Mouse (Mus musculus): ENCODE results near the gene Ppfibp2. TPM values are rescaled to one million over a fixed set of nuclear protein-coding genes. Genes with fewer than 3 reads are reported as not detected.

The Ppfibp2 gene
- polyA plus RNA-seq, 1 experiment from 2014 or later = 4.6 TPM

GRCm38 (mm10) chr7:107683162-107683561 lies 88.2 kb downstream of the Ppfibp2 start:
- no peaks in the 10 kb centered on the region for H3K4me1 ChIP-seq (ENCODE audit: control insufficient read depth, low read depth, low read length)
- ATAC-seq (ENCODE audit: low read depth) = no peak
- no peaks in the 10 kb centered on the region for H3K27me3 ChIP-seq (ENCODE audit: control insufficient read depth, insufficient read depth, low read depth, low read length)
- H3K9ac ChIP-seq (ENCODE audit: low read depth, low read length) = no peak overlapping the region
- H3K36me3 ChIP-seq (ENCODE audit: control insufficient read depth, insufficient read depth) = no peaks in the 10 kb centered on the region
- no peak overlapping the region for H3K27ac ChIP-seq (ENCODE audit: low read length)
- no peak overlapping the region for H3K4me2 ChIP-seq (ENCODE audit: low read depth, low read length)
- 50% methylated on average over 4 of the region's 4 CpGs for WGBS (ENCODE audit: insufficient replicate concordance)
- no peak overlapping the region for H3K4me3 ChIP-seq (ENCODE audit: low read depth, low read length)
- H3K9me3 ChIP-seq (replicated peaks; ENCODE audit: control insufficient read depth, low read length) = no peaks in the 10 kb centered on the region

DNA sequence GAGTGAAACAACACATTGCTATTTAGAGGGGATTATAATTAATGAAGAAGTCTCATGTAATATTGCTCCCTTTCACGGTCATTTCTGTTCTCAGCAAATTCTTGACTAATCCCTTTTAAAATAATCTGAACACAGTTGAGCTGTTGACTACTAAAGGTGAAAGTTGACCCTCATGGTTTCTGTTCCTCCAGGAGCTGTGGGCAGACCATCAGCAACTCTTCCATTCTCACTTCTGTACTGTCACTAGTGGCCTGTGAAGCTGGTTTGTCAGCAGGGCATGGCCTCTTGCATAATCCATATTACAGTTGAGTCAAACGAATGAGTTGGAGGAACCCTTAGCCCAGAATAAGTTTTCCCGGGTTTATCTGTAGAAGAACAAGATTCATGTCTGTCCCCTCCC lies 88.6 kb downstream of the Ppfibp2 start:
- no peak overlapping the region for H3K9ac ChIP-seq (ENCODE audit: low read depth, low read length)

GRCm38 (mm10) chr7:107685238-107685954 lies 90.4 kb downstream of the Ppfibp2 start:
- Histone ChIP-seq H3K9ac (ENCODE audit: low read depth, low read length) (no peak overlapping the region), H3K9me3 (replicated peaks; ENCODE audit: control insufficient read depth, low read length) (no peaks in the 10 kb centered on the region), H3K27ac (ENCODE audit: low read length) (no peak overlapping the region), H3K4me3 (ENCODE audit: low read depth, low read length) (no peak overlapping the region), H3K4me2 (ENCODE audit: low read depth, low read length) (no peak overlapping the region), H3K27me3 (ENCODE audit: control insufficient read depth, insufficient read depth, low read depth, low read length) (no peaks in the 10 kb centered on the region), H3K36me3 (ENCODE audit: control insufficient read depth, insufficient read depth) (no peaks in the 10 kb centered on the region), H3K4me1 (ENCODE audit: control insufficient read depth, low read depth, low read length) (no peaks in the 10 kb centered on the region)
- ATAC-seq (ENCODE audit: low read depth) = no peak
- WGBS (ENCODE audit: insufficient replicate concordance) = 55% methylated on average over 8 of the region's 8 CpGs

More for the DNA sequence above, 88.6 kb downstream of the Ppfibp2 start:
- no peak overlapping the region for H3K4me3 ChIP-seq (ENCODE audit: low read depth, low read length)
- peak; percentile 21; the same call in 1 of the 2 replicates for ATAC-seq (ENCODE audit: low read depth)
- H3K27ac ChIP-seq (ENCODE audit: low read length) = no peak overlapping the region
- H3K36me3 ChIP-seq (ENCODE audit: control insufficient read depth, insufficient read depth) = no peaks in the 10 kb centered on the region
- no peak overlapping the region for H3K4me2 ChIP-seq (ENCODE audit: low read depth, low read length)
- WGBS (ENCODE audit: insufficient replicate concordance) = 46% methylated on average over 3 of the region's 3 CpGs
- H3K9me3 ChIP-seq (replicated peaks; ENCODE audit: control insufficient read depth, low read length) = no peaks in the 10 kb centered on the region
- no peaks in the 10 kb centered on the region for H3K27me3 ChIP-seq (ENCODE audit: control insufficient read depth, insufficient read depth, low read depth, low read length)
- no peaks in the 10 kb centered on the region for H3K4me1 ChIP-seq (ENCODE audit: control insufficient read depth, low read depth, low read length)

- H3K9me3 ChIP-seq (replicated peaks; ENCODE audit: control insufficient read depth, low read length) = no peaks in the 10 kb centered on the region
- no peaks in the 10 kb centered on the region for H3K4me1 ChIP-seq (ENCODE audit: control insufficient read depth, low read depth, low read length)
- no peak overlapping the region for H3K4me3 ChIP-seq (ENCODE audit: low read depth, low read length)
- H3K36me3 ChIP-seq (ENCODE audit: control insufficient read depth, insufficient read depth) = no peaks in the 10 kb centered on the region
- no peak overlapping the region for H3K27ac ChIP-seq (ENCODE audit: low read length)
- H3K4me2 ChIP-seq (ENCODE audit: low read depth, low read length) = no peak overlapping the region
- no peaks in the 10 kb centered on the region for H3K27me3 ChIP-seq (ENCODE audit: control insufficient read depth, insufficient read depth, low read depth, low read length)
- no peak overlapping the region for H3K9ac ChIP-seq (ENCODE audit: low read depth, low read length)
- 65% methylated on average over 7 of the region's 7 CpGs for WGBS (ENCODE audit: insufficient replicate concordance)
- no peak for ATAC-seq (ENCODE audit: low read depth)
These were observed 90.9 kb downstream of the Ppfibp2 start for GRCm38 (mm10) chr7:107685955-107686285.

DNA sequence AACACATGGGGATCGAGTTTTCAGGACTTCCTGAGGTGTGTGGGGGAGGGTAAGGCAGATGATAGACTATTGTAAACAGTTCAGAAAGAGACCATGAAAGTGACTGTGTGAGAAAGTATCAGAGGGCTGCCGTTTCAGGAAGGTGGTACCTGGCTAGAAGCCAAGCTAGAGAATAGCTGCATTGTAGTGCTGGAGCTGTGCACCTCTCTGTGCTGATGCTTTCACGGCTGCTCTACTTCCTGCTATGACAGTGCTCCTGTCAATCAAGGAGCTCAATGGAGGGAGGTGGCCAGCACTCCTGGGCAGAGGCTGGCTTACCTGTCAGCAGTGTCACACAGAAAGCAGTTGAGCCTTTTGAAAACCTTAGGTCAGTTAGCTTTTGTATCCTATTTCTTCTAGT lies 92.4 kb downstream of the Ppfibp2 start:
- Histone ChIP-seq H3K9ac (ENCODE audit: low read depth, low read length) (no peak overlapping the region), H3K4me2 (ENCODE audit: low read depth, low read length) (no peak overlapping the region), H3K9me3 (replicated peaks; ENCODE audit: control insufficient read depth, low read length) (no peaks in the 10 kb centered on the region), H3K27ac (ENCODE audit: low read length) (no peak overlapping the region), H3K36me3 (ENCODE audit: control insufficient read depth, insufficient read depth) (no peaks in the 10 kb centered on the region), H3K4me1 (ENCODE audit: control insufficient read depth, low read depth, low read length) (no peaks in the 10 kb centered on the region), H3K4me3 (ENCODE audit: low read depth, low read length) (no peak overlapping the region), H3K27me3 (ENCODE audit: control insufficient read depth, insufficient read depth, low read depth, low read length) (no peaks in the 10 kb centered on the region)
- ATAC-seq (ENCODE audit: low read depth) = no peak
- WGBS (ENCODE audit: insufficient replicate concordance) = 10% methylated on average over 3 of the region's 3 CpGs

DNA sequence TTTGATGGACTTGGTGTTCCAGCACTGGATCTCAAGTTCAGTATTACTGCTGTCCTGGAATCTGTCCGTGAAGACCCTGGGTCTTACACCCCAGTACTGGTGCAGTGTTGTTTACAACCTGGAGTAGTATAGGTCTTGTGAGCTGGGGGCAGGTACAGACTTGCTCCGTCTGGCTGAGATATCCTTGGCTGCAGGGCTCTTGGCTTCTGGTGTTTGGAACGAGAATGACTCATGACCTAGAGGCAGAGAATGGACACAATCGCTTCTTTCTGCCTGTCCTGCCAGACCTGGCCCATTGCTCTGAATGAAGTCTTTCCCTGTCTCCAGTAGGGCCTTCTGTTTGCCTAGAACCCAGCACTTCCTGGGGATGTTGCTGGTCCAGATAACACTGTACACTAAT lies 93.0 kb downstream of the Ppfibp2 start:
- Histone ChIP-seq H3K27ac (ENCODE audit: low read length) (no peak overlapping the region), H3K4me2 (ENCODE audit: low read depth, low read length) (no peak overlapping the region), H3K9ac (ENCODE audit: low read depth, low read length) (no peak overlapping the region), H3K27me3 (ENCODE audit: control insufficient read depth, insufficient read depth, low read depth, low read length) (no peaks in the 10 kb centered on the region), H3K4me1 (ENCODE audit: control insufficient read depth, low read depth, low read length) (no peaks in the 10 kb centered on the region; the same call in 1 of the 2 replicates), H3K9me3 (replicated peaks; ENCODE audit: control insufficient read depth, low read length) (no peaks in the 10 kb centered on the region), H3K4me3 (ENCODE audit: low read depth, low read length) (no peak overlapping the region), H3K36me3 (ENCODE audit: control insufficient read depth, insufficient read depth) (no peaks in the 10 kb centered on the region)
- ATAC-seq (ENCODE audit: low read depth) = no peak
- WGBS (ENCODE audit: insufficient replicate concordance) = 64% methylated on average over 4 of the region's 4 CpGs

DNA sequence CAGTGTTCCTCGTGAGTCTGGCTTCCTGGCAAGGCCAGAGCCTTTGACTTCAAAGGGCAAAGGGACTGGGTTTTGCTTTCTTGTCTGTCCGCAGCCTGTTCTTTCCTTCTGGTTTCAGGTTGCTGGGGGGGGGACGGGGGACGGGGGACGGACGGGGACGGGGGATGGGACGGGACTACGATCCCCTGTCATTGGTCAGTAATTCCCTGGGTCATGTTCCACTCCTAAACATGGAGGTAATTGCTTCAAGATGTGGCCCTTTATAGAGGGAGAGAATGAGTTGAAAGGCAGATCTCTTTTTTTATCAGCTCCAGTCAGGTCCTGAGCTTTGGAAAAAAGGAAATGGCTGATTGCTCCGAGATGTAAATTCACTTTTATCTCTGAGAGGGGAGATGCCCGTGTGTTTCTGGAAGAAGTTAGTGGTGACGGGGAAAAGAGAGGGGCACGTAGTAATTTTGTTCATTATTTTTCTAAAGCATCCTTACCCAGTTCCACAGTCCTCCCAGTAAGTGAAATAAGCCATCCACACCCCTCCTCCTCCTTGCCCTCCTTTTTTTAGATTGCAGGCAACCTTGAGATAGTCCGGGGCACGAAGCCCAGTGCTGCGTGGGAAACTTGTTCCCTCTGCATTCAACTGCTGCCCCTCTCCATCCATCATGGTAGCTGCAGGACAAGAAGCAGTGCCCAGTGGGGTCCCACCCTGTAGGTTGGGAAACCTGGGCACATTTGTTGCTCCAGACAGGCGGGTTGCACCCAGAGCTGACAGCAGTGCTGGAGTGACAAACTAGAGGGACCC lies 95.6 kb downstream of the Ppfibp2 start:
- Histone ChIP-seq H3K4me2 (ENCODE audit: low read depth, low read length) (no peak overlapping the region), H3K9ac (ENCODE audit: low read depth, low read length) (no peak overlapping the region), H3K36me3 (ENCODE audit: control insufficient read depth, insufficient read depth) (no peaks in the 10 kb centered on the region), H3K4me3 (ENCODE audit: low read depth, low read length) (no peak overlapping the region), H3K4me1 (ENCODE audit: control insufficient read depth, low read depth, low read length) (no peaks in the 10 kb centered on the region; the same call in 1 of the 2 replicates), H3K27ac (ENCODE audit: low read length) (no peak overlapping the region), H3K9me3 (replicated peaks; ENCODE audit: control insufficient read depth, low read length) (no peaks in the 10 kb centered on the region), H3K27me3 (ENCODE audit: control insufficient read depth, insufficient read depth, low read depth, low read length) (no peaks in the 10 kb centered on the region)
- WGBS (ENCODE audit: insufficient replicate concordance) = 32% methylated on average over 17 of the region's 17 CpGs
- no peak for ATAC-seq (ENCODE audit: low read depth)

- no peak overlapping the region for H3K4me3 ChIP-seq (ENCODE audit: low read depth, low read length)
- no peak overlapping the region for H3K9ac ChIP-seq (ENCODE audit: low read depth, low read length)
- H3K4me1 ChIP-seq (ENCODE audit: control insufficient read depth, low read depth, low read length) = no peaks in the 10 kb centered on the region; the same call in 1 of the 2 replicates
- no peak overlapping the region for H3K27ac ChIP-seq (ENCODE audit: low read length)
- H3K27me3 ChIP-seq (ENCODE audit: control insufficient read depth, insufficient read depth, low read depth, low read length) = no peaks in the 10 kb centered on the region
- H3K9me3 ChIP-seq (replicated peaks; ENCODE audit: control insufficient read depth, low read length) = no peaks in the 10 kb centered on the region
- no peaks in the 10 kb centered on the region for H3K36me3 ChIP-seq (ENCODE audit: control insufficient read depth, insufficient read depth)
- peak; percentile 27; the same call in 1 of the 2 replicates for ATAC-seq (ENCODE audit: low read depth)
- 45% methylated on average over 6 of the region's 6 CpGs for WGBS (ENCODE audit: insufficient replicate concordance)
- H3K4me2 ChIP-seq (ENCODE audit: low read depth, low read length) = no peak overlapping the region
These were observed 96.5 kb downstream of the Ppfibp2 start for GRCm38 (mm10) chr7:107691493-107691892.
